Mouse (Mus musculus) ES-Bruce4 (cell line): ENCODE data around the gene P3h3. TPM values are rescaled to one million over a fixed set of nuclear protein-coding genes. Genes with fewer than 3 reads are reported as not detected.

Source experiments
- H3K27ac ChIP-seq: 2 replicates; pipeline ENCODE4 v1.5.1; 2012; ENCODE audit warnings: low read length, inconsistent platforms; ENCODE audit not compliant: insufficient read depth
- H3K27me3 ChIP-seq: 2 replicates; pipeline ENCODE4 v1.6.1; 2012; ENCODE audit warnings: mild to moderate bottlenecking, low read length, inconsistent platforms; ENCODE audit not compliant: control insufficient read depth, poor library complexity, insufficient read depth, severe bottlenecking
- H3K36me3 ChIP-seq: 2 replicates; pipeline ENCODE4 v1.6.1; 2012; ENCODE audit warnings: inconsistent platforms, mild to moderate bottlenecking, low read length, moderate library complexity; ENCODE audit not compliant: control insufficient read depth, poor library complexity, insufficient read depth, severe bottlenecking
- H3K4me1 ChIP-seq: one replicate; pipeline ENCODE4 v1.8.1; 2011; ENCODE audit warnings: low read length; ENCODE audit not compliant: control insufficient read depth, insufficient read depth
- H3K4me3 ChIP-seq: 2 replicates; pipeline ENCODE4 v1.5.1; 2011; ENCODE audit warnings: low read depth, mild to moderate bottlenecking, low read length
- H3K9ac ChIP-seq: 2 replicates; pipeline ENCODE4 v1.6.1; 2012; ENCODE audit warnings: low read depth, mild to moderate bottlenecking, inconsistent platforms; ENCODE audit not compliant: poor library complexity, severe bottlenecking
- H3K9me3 ChIP-seq: replicated peaks from 2 replicates; pipeline ENCODE4 v1.6.1; 2012; ENCODE audit warnings: mild to moderate bottlenecking, low read length, inconsistent platforms; ENCODE audit not compliant: control insufficient read depth, poor library complexity, insufficient read depth, severe bottlenecking
- CTCF ChIP-seq: IDR thresholded peaks from one replicate; pipeline ENCODE4 v1.8.1; 2011; ENCODE audit warnings: low read depth, low read length
- EP300 ChIP-seq: IDR thresholded peaks from 2 replicates; pipeline ENCODE4 v1.6.1; 2011; ENCODE audit warnings: low read depth, low read length; ENCODE audit not compliant: insufficient read depth
- POLR2A ChIP-seq: IDR thresholded peaks from one replicate; pipeline ENCODE4 v1.8.1; 2011; ENCODE audit warnings: low read length; ENCODE audit not compliant: insufficient read depth
- polyA plus RNA-seq: library from polyadenylated mRNA; stranded (reverse); fragments of >200 nt; gene quantifications from 2 replicates; pipeline ENCODE4 v1.2.4, GENCODE M21; 2011; ENCODE audit warnings: low read depth; ENCODE audit not compliant: missing spikeins, insufficient read depth, insufficient read length

Gene P3h3
- polyA plus RNA-seq, 1 experiment: 3.1 TPM

GRCm38 (mm10) chr6:124828868-124829798 is 28.4 kb downstream of the P3h3 start, which contains the start of the genes Usp5 and Cdca3:
Gene Usp5 (minus strand): TSS chr6:124829484.
Gene Cdca3 (plus strand): TSS chr6:124829547.
- Histone ChIP-seq H3K27ac (peak within 1 kb of the TSS; percentile 82), H3K4me3 (peak within 1 kb of the TSS; percentile 98), H3K9me3 (no peaks in the 10 kb centered on the region), H3K9ac (peak within 1 kb of the TSS; percentile 89), H3K36me3 (peaks cover 35% of the 10 kb centered on the region), H3K4me1 (peaks cover 2% of the 10 kb centered on the region), H3K27me3 (no peaks in the 10 kb centered on the region)
- TF ChIP-seq POLR2A (peak; percentile 44), CTCF (no peak), EP300 (no peak)

GRCm38 (mm10) chr6:124828101-124828592 is 29.4 kb downstream of the P3h3 start:
- Histone ChIP-seq H3K4me1 (peaks cover 2% of the 10 kb centered on the region), H3K4me3 (peak overlapping the region; percentile 88), H3K9ac (0 out of 2 replicates have a peak overlapping the region, but pooled peaks have one; percentile 8), H3K27ac (no peak overlapping the region), H3K9me3 (no peaks in the 10 kb centered on the region), H3K27me3 (no peaks in the 10 kb centered on the region), H3K36me3 (peaks cover 44% of the 10 kb centered on the region)
- TF ChIP-seq EP300: no peak
- no peak for TF ChIP-seq CTCF
- no peak for TF ChIP-seq POLR2A

DNA sequence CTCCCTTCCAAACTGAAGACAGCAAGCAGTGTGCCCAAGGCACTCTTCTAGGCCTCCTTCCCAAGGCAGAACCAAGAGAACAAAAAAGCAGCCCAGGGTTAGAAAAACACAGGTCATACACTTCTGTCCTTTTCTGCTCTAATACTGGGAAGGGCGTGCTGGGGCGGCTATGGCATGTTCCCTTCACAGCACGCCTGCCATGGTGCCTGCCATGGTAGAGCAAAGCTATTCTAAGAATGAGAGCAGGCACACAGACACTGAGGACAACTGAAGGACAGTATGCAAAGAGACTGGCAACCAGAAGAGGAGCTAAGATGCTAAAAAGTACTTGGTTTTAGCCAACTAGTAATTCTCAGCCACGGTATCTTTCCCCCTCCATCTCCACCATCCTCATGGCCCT is 35.5 kb downstream of the P3h3 start:
- no peaks in the 10 kb centered on the region for H3K9me3 ChIP-seq
- H3K9ac ChIP-seq: no peak overlapping the region
- TF ChIP-seq CTCF: no peak
- TF ChIP-seq POLR2A: no peak
- TF ChIP-seq EP300: no peak
- H3K4me1 ChIP-seq: no peaks in the 10 kb centered on the region
- H3K27me3 ChIP-seq: no peaks in the 10 kb centered on the region
- no peak overlapping the region for H3K27ac ChIP-seq
- H3K36me3 ChIP-seq: peaks cover 66% of the 10 kb centered on the region
- H3K4me3 ChIP-seq: no peak overlapping the region

DNA sequence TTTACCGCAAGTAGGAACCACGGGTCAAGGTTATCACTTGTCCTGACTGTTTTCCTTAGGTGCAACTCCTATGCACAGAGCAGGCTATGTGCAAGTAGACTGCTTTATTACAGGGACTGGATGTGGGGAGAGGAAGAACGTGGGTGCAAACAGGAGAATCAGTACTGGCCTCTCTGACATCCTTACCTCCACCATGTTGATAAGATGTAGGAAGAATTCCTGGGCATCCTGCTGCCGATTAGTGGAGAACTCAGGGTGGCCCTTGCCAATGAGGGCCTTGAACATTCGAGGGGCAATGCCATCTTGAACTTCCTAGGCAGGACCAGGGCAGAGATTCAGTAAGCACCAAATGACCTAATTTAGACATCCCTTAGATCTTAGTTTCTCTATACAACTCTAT is 36.7 kb downstream of the P3h3 start:
- Histone ChIP-seq H3K4me3 (no peak overlapping the region), H3K36me3 (peaks cover 64% of the 10 kb centered on the region), H3K9me3 (no peaks in the 10 kb centered on the region), H3K27ac (no peak overlapping the region), H3K27me3 (no peaks in the 10 kb centered on the region), H3K4me1 (no peaks in the 10 kb centered on the region), H3K9ac (no peak overlapping the region)
- no peak for TF ChIP-seq POLR2A
- no peak for TF ChIP-seq CTCF
- no peak for TF ChIP-seq EP300

DNA sequence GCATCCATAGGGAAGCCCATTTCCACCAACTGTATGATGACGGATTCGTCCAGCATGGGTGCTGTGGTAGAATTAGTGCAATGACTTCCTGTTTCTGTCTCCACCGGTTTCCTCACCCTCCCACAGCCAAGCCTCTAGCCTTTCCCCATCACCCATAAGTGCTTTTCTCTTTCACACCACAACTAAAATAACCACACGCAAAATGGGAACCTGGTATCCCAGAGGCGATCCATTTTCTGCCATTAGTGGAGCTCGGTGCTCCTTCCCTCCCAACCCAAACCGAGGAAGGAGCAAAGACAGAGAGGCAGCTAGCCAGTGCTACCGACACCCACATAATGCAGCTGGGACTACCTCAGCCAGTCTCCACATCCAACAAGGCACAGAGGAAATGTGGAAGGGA is 39.6 kb downstream of the P3h3 start:
- Histone ChIP-seq H3K9me3 (no peaks in the 10 kb centered on the region), H3K27me3 (no peaks in the 10 kb centered on the region), H3K27ac (no peak overlapping the region), H3K4me1 (no peaks in the 10 kb centered on the region), H3K4me3 (no peak overlapping the region), H3K9ac (no peak overlapping the region), H3K36me3 (peaks cover 38% of the 10 kb centered on the region)
- no peak for TF ChIP-seq CTCF
- TF ChIP-seq POLR2A: no peak
- no peak for TF ChIP-seq EP300

GRCm38 (mm10) chr6:124817563-124817962 is 40.0 kb downstream of the P3h3 start:
- TF ChIP-seq POLR2A (no peak), CTCF (no peak), EP300 (no peak)
- H3K36me3 ChIP-seq: peaks cover 34% of the 10 kb centered on the region
- H3K4me3 ChIP-seq: no peak overlapping the region
- no peak overlapping the region for H3K9ac ChIP-seq
- no peaks in the 10 kb centered on the region for H3K9me3 ChIP-seq
- no peaks in the 10 kb centered on the region for H3K4me1 ChIP-seq
- H3K27me3 ChIP-seq: no peaks in the 10 kb centered on the region
- no peak overlapping the region for H3K27ac ChIP-seq
